Mouse (Mus musculus) CH12.LX (cell line): ENCODE measurements at regions not wholly inside any gene's neighbourhood (a gene's known extent, or its start where the extent isn't known, plus 50 kb on each side); places are given as distances from the start of the nearest gene placed in this dataset.

Experiments
- CTCF ChIP-seq, 2 experiments: IDR thresholded peaks in 1 of 2; conservative IDR thresholded peaks in 1 of 2; 2 replicates each; pipeline ENCODE4 v1.5.1; 2011 to 2012; ENCODE audit warnings: low read depth in 2 of 2, low read length in 2 of 2, improper control_type of control experiment in 1 of 2, inconsistent platforms in 1 of 2, mild to moderate bottlenecking in 1 of 2, moderate library complexity in 1 of 2
- ELF1 ChIP-seq: IDR thresholded peaks from 2 replicates; pipeline ENCODE4 v1.6.1; 2014; ENCODE audit warnings: low read depth, mild to moderate bottlenecking, inconsistent platforms, low read length, improper control_type of control experiment
- ZMIZ1 ChIP-seq: IDR thresholded peaks from 2 replicates; pipeline ENCODE4 v1.6.1; 2012; ENCODE audit warnings: low read depth, mild to moderate bottlenecking, inconsistent platforms, low read length, improper control_type of control experiment

DNA sequence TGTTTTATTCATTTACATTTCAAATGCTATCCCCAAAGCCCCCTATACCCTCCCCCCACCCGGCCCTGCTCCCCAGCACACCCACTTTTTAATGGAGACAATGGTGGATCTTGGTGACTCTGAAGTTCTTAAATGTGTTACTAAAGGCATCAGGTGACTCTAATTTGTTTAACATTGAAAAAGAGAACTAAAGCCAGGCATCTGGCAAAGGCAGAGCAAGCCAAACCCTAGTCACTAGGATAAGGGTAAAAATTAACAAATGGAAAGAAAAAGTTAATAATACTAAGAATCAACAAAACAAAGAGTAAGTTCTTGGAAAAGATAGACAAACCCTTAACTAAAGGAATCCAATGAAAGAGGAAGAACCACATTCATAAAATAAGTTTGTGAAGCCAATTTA, 86.1 kb upstream of the Zfand5 start:
- TF ChIP-seq CTCF (conservative IDR thresholded peaks at IDR 0.05 in 1 of 2, IDR thresholded peaks at IDR 0.05 in 1 of 2; ENCODE audit: low read depth in 2 of 2, low read length in 2 of 2) (no peak), ZMIZ1 (no peak), ELF1 (no peak)
